Mouse (Mus musculus): ENCODE data around the gene Rdx. TPM values are rescaled to one million over a fixed set of nuclear protein-coding genes. Genes with fewer than 3 reads are reported as not detected.

Gene Rdx
- total and polyA plus RNA-seq, 2 experiments from 2014 or later = 57.1 to 96.2 TPM

DNA sequence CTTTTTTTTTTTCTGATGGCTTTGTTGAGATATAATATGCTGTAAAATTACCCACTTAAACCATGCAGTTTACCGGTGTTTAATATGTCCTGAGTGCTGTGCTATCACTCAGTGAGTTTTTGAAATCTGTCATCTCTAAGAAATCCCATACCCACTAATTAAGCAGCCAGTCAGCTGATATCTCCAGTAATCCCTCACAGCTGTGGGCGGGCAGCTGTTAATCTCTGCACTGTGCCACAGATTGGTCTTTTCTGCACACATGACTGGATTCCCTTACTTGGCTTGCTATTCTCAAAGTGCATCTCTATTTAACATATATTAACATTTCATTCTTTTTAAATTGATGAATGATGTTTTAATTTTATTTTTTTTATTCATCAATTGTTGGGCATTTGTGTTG is 29.1 kb downstream of the Rdx start:
- no peak for DNase-seq (ENCODE audit: low spot score)

GRCm38 (mm10) chr9:52077692-52078091 is 30.7 kb downstream of the Rdx start:
- no peak overlapping the region for H3K27ac ChIP-seq
- 91% methylated on average over 1 of the region's 1 CpGs for WGBS
- H3K4me1 ChIP-seq (ENCODE audit: insufficient read depth, low read length) = no peaks in the 10 kb centered on the region
- H3K9me3 ChIP-seq (ENCODE audit: low read length) = no peaks in the 10 kb centered on the region
- H3K27me3 ChIP-seq (ENCODE audit: insufficient read depth, low read length) = no peaks in the 10 kb centered on the region
- no peak for TF ChIP-seq CTCF (IDR thresholded peaks at IDR 0.05; ENCODE audit: low read depth)
- no peak for DNase-seq (ENCODE audit: low spot score)
- H3K4me2 ChIP-seq (ENCODE audit: low read depth, low read length) = no peak overlapping the region
- no peak overlapping the region for H3K4me3 ChIP-seq (ENCODE audit: low read length)
- no peak for ATAC-seq
- no peak overlapping the region for H3K9ac ChIP-seq (replicated peaks; ENCODE audit: low read length)
- H3K36me3 ChIP-seq (ENCODE audit: insufficient read depth, low read length) = peaks cover 31% of the 10 kb centered on the region

More for the DNA sequence above, 29.1 kb downstream of the Rdx start:
- no peaks in the 10 kb centered on the region for H3K4me1 ChIP-seq (ENCODE audit: insufficient read depth, low read length)
- no peak for ATAC-seq
- no peak overlapping the region for H3K27ac ChIP-seq
- H3K27me3 ChIP-seq (ENCODE audit: insufficient read depth, low read length) = no peaks in the 10 kb centered on the region
- peaks cover 32% of the 10 kb centered on the region for H3K36me3 ChIP-seq (ENCODE audit: insufficient read depth, low read length)
- H3K9me3 ChIP-seq (ENCODE audit: low read length) = no peaks in the 10 kb centered on the region
- TF ChIP-seq CTCF (IDR thresholded peaks at IDR 0.05; ENCODE audit: low read depth) = no peak
- H3K9ac ChIP-seq (replicated peaks; ENCODE audit: low read length) = no peak overlapping the region
- H3K4me2 ChIP-seq (ENCODE audit: low read depth, low read length) = no peak overlapping the region
- no peak overlapping the region for H3K4me3 ChIP-seq (ENCODE audit: low read length)
- 86% methylated on average over 2 of the region's 2 CpGs for WGBS

DNA sequence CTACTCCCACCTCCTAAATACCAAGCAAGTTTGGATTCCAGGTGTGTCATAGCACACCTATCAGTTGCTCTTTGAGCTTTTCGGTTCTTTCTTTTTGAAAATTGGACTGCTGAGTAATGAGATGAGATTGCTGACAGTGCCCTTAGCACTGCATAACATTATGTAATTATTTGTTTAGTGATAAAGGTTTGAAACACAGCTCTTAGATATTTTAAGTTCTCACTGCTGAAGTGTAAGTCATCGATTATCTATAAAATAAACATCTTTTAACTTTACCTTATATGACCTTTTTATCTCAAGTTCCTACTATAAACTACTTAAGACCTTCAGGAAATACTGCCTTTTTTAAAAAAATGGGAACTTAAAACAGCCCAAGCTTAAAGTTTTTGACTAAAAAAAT is 35.0 kb downstream of the Rdx start:
- 92% methylated on average over 2 of the region's 2 CpGs for WGBS
- peaks cover 28% of the 10 kb centered on the region for H3K36me3 ChIP-seq (ENCODE audit: insufficient read depth, low read length)
- no peaks in the 10 kb centered on the region for H3K9me3 ChIP-seq (ENCODE audit: low read length)
- H3K27ac ChIP-seq = no peak overlapping the region
- no peak for DNase-seq (ENCODE audit: low spot score)
- no peaks in the 10 kb centered on the region for H3K27me3 ChIP-seq (ENCODE audit: insufficient read depth, low read length)
- no peak for TF ChIP-seq CTCF (IDR thresholded peaks at IDR 0.05; ENCODE audit: low read depth)
- H3K4me1 ChIP-seq (ENCODE audit: insufficient read depth, low read length) = no peaks in the 10 kb centered on the region
- H3K9ac ChIP-seq (replicated peaks; ENCODE audit: low read length) = no peak overlapping the region
- no peak overlapping the region for H3K4me2 ChIP-seq (ENCODE audit: low read depth, low read length)
- H3K4me3 ChIP-seq (ENCODE audit: low read length) = no peak overlapping the region
- ATAC-seq = no peak

DNA sequence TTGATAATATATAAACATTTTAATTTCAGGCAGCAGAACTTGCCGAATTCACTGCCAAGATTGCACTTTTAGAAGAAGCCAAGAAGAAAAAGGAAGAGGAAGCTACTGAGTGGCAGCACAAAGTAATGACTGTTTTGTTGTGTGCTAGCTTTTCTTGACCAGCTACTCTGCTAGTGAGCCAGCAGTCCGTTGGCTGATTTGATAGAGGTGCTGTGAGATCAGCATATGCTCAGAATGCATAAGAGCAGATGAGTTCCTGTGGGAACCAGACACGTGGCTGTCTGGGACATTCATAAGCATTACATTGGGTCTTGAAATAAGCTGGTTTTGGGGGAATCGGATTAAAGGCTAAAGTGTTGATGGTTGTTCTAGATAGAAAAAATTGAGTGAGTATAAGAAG is 35.4 kb downstream of the Rdx start:
- Histone ChIP-seq H3K36me3 (ENCODE audit: insufficient read depth, low read length) (peaks cover 29% of the 10 kb centered on the region), H3K27me3 (ENCODE audit: insufficient read depth, low read length) (no peaks in the 10 kb centered on the region), H3K9me3 (ENCODE audit: low read length) (no peaks in the 10 kb centered on the region), H3K9ac (replicated peaks; ENCODE audit: low read length) (no peak overlapping the region), H3K4me2 (ENCODE audit: low read depth, low read length) (no peak overlapping the region), H3K27ac (no peak overlapping the region), H3K4me3 (ENCODE audit: low read length) (no peak overlapping the region), H3K4me1 (ENCODE audit: insufficient read depth, low read length) (no peaks in the 10 kb centered on the region)
- DNase-seq (ENCODE audit: low spot score) (no peak), ATAC-seq (no peak)
- TF ChIP-seq CTCF (IDR thresholded peaks at IDR 0.05; ENCODE audit: low read depth) = no peak
- 73% methylated on average over 4 of the region's 4 CpGs for WGBS

DNA sequence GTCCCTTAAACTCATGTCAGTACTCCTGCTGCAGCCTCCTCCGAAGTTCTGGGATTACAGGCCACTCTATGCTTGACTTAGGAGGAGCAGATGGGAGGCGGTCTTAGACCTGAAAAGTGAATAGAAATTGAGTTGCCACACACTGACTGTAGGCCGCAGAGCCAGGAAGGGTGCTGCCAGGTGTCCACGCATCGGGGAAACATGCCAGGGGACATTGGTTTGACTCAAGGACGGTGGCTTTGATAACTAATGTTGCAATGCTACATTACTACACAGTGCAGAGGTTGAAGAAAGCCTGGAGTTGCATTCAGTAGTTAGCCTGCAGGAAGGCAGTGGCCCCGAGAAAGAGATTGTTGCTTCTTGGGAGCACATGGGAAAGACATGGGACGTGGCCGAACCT is 44.8 kb downstream of the Rdx start:
- H3K4me2 ChIP-seq (ENCODE audit: low read depth, low read length) = no peak overlapping the region
- no peaks in the 10 kb centered on the region for H3K9me3 ChIP-seq (ENCODE audit: low read length)
- peaks cover 8% of the 10 kb centered on the region; the same call in 1 of the 2 replicates for H3K36me3 ChIP-seq (ENCODE audit: insufficient read depth, low read length)
- no peak overlapping the region for H3K4me3 ChIP-seq (ENCODE audit: low read length)
- no peak overlapping the region for H3K27ac ChIP-seq
- no peak overlapping the region for H3K9ac ChIP-seq (replicated peaks; ENCODE audit: low read length)
- no peaks in the 10 kb centered on the region for H3K27me3 ChIP-seq (ENCODE audit: insufficient read depth, low read length)
- no peaks in the 10 kb centered on the region for H3K4me1 ChIP-seq (ENCODE audit: insufficient read depth, low read length)
- no peak for DNase-seq (ENCODE audit: low spot score)
- no peak for TF ChIP-seq CTCF (IDR thresholded peaks at IDR 0.05; ENCODE audit: low read depth)
- ATAC-seq = no peak
- 92% methylated on average over 9 of the region's 9 CpGs for WGBS

DNA sequence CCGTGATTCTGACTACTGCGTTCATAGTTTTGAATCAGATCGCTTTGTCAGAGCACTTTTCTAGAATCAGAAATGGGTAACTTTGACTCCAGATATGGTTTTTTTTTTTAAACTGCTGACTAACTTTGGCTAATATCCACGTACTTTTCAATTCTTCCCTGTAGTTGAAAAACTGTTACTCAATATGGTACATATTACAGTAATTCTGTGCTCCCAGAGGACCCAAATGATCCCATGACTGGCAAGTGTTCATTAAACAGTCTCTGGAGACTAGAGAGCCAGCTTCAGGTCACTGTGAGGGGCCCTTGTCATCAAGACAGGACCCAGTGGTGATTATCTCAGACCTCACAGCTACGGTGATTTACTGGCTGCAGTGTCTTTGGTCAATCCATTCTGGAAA is 45.3 kb downstream of the Rdx start:
- peaks cover 2% of the 10 kb centered on the region; the same call in 1 of the 2 replicates for H3K36me3 ChIP-seq (ENCODE audit: insufficient read depth, low read length)
- H3K9ac ChIP-seq (replicated peaks; ENCODE audit: low read length) = no peak overlapping the region
- no peak for DNase-seq (ENCODE audit: low spot score)
- no peak overlapping the region for H3K27ac ChIP-seq
- no peak for TF ChIP-seq CTCF (IDR thresholded peaks at IDR 0.05; ENCODE audit: low read depth)
- H3K4me1 ChIP-seq (ENCODE audit: insufficient read depth, low read length) = no peaks in the 10 kb centered on the region
- WGBS = 87% methylated on average over 5 of the region's 5 CpGs
- no peak for ATAC-seq
- H3K4me2 ChIP-seq (ENCODE audit: low read depth, low read length) = no peak overlapping the region
- no peaks in the 10 kb centered on the region for H3K27me3 ChIP-seq (ENCODE audit: insufficient read depth, low read length)
- H3K4me3 ChIP-seq (ENCODE audit: low read length) = no peak overlapping the region
- no peaks in the 10 kb centered on the region for H3K9me3 ChIP-seq (ENCODE audit: low read length)

- H3K27ac ChIP-seq = no peak overlapping the region
- H3K9ac ChIP-seq (replicated peaks; ENCODE audit: low read length) = no peak overlapping the region
- no peak overlapping the region for H3K4me2 ChIP-seq (ENCODE audit: low read depth, low read length)
- no peaks in the 10 kb centered on the region for H3K36me3 ChIP-seq (ENCODE audit: insufficient read depth, low read length)
- TF ChIP-seq CTCF (IDR thresholded peaks at IDR 0.05; ENCODE audit: low read depth) = no peak
- 56% methylated on average over 8 of the region's 8 CpGs for WGBS
- ATAC-seq (no peak), DNase-seq (ENCODE audit: low spot score) (no peak)
- H3K4me1 ChIP-seq (ENCODE audit: insufficient read depth, low read length) = no peaks in the 10 kb centered on the region
- no peaks in the 10 kb centered on the region for H3K27me3 ChIP-seq (ENCODE audit: insufficient read depth, low read length)
- no peak overlapping the region for H3K4me3 ChIP-seq (ENCODE audit: low read length)
- H3K9me3 ChIP-seq (ENCODE audit: low read length) = no peaks in the 10 kb centered on the region
These were observed 46.1 kb downstream of the Rdx start for GRCm38 (mm10) chr9:52093108-52093507.

Measured in hindbrain, postnatal 0 days (tissue).